Comparison of ENCODE assay signal across 9 mouse cellular contexts in the genomic region with DNA sequence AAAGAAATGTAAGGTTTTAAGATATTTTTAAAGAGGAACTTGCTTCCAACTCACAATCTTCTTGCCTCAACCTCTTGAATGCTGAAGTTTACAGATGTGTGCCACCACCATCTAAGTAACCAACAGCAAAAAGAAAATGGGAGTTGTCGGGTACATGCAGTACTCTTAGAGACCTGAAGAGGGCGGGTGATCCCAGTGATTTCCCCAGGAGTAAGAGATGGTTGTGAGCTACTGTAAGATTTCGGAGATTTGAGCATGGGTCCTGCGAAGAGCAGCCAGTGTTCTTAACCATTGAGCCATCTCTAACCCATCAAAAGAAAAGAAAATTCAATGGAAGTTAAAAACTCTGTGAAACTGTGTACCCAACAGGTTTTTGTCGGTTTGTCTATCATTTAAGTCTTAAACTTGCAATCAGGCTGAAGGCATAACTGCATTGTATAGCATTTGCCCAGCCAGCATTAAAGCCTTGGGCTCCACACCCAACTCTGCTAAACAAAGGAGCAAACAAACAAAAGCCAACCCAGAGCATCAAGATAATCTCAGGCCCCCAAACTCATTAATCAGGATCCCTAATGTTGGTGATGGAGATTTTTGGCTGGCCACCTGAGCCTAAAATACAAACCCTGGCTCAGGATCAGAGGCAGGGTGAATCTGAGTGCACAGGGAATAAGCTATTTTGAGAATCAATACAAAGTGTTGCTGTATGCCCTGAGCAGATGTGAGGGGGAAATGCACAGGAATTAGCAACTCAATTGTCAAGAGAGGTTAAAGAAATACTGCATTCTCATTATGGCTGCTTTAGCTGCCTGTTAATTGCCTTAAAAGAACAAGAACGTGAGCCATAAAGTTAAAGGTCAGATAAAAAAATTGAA.
A peak's percentile ranks its signal among the peaks of the same experiment; 100 is the strongest.
DNase-seq lines count a peak whose midpoint lies in the region; ATAC-seq and TF ChIP-seq lines count a peak whose summit lies in the region.
"Had no signal": no experiment of that assay in that cellular context is flagged by ENCODE, and none has a peak within 500 bp of the region (broad histone marks: within the 10 kb centered on the region; RNA-seq: fewer than 3 reads in every experiment).

No protein-coding gene starts in this region.

- H3K27ac ChIP-seq in hindbrain, embryonic 10.5 days: no peak overlapping the region
- no peak overlapping the region for H3K27ac ChIP-seq in hindbrain, embryonic 16.5 days (ENCODE audit: low read depth, low read length)
- no peak overlapping the region for H3K27ac ChIP-seq in forebrain, embryonic 14.5 days (ENCODE audit: low read depth, low read length)
- no peak overlapping the region for H3K27ac ChIP-seq in midbrain, postnatal 0 days (ENCODE audit: low read depth, low read length)
- H3K27ac ChIP-seq: embryonic facial prominence, embryonic 13.5 days had no signal

- no peaks in the 10 kb centered on the region for H3K27me3 ChIP-seq in hindbrain, embryonic 10.5 days (ENCODE audit: insufficient read depth, poor library complexity, severe bottlenecking)
- H3K27me3 ChIP-seq in hindbrain, embryonic 16.5 days (replicated peaks; ENCODE audit: control insufficient read depth, insufficient read depth, low read length): no peaks in the 10 kb centered on the region
- H3K27me3 ChIP-seq in E14TG2a.4 (ENCODE audit: insufficient read depth, low read length): no peaks in the 10 kb centered on the region
- no peaks in the 10 kb centered on the region for H3K27me3 ChIP-seq in forebrain, embryonic 14.5 days (replicated peaks; ENCODE audit: control insufficient read depth, insufficient read depth, low read length)
- no peaks in the 10 kb centered on the region for H3K27me3 ChIP-seq in midbrain, postnatal 0 days (ENCODE audit: insufficient read depth, low read length)
- H3K27me3 ChIP-seq: embryonic facial prominence, embryonic 13.5 days had no signal

- H3K4me1 ChIP-seq in hindbrain, embryonic 10.5 days (replicated peaks): no peaks in the 10 kb centered on the region
- no peaks in the 10 kb centered on the region for H3K4me1 ChIP-seq in hindbrain, embryonic 16.5 days (ENCODE audit: control insufficient read depth, insufficient read depth, low read depth, low read length)
- peaks cover 5% of the 10 kb centered on the region for H3K4me1 ChIP-seq in E14TG2a.4 (replicated peaks; ENCODE audit: low read depth, low read length)
- no peaks in the 10 kb centered on the region for H3K4me1 ChIP-seq in forebrain, embryonic 14.5 days (ENCODE audit: control insufficient read depth, insufficient read depth, low read length)
- H3K4me1 ChIP-seq in midbrain, postnatal 0 days (ENCODE audit: insufficient read depth, low read length): no peaks in the 10 kb centered on the region
- H3K4me1 ChIP-seq: embryonic facial prominence, embryonic 13.5 days had no signal

- H3K4me3 ChIP-seq in hindbrain, embryonic 10.5 days: no peak overlapping the region
- no peak overlapping the region for H3K4me3 ChIP-seq in hindbrain, embryonic 16.5 days (ENCODE audit: low read length)
- H3K4me3 ChIP-seq in E14TG2a.4 (replicated peaks; ENCODE audit: low read length): no peak overlapping the region
- no peak overlapping the region for H3K4me3 ChIP-seq in forebrain, embryonic 14.5 days (ENCODE audit: low read depth, low read length)
- H3K4me3 ChIP-seq in midbrain, postnatal 0 days (ENCODE audit: low read depth, low read length): no peak overlapping the region
- H3K4me3 ChIP-seq: embryonic facial prominence, embryonic 13.5 days had no signal

- H3K9ac ChIP-seq in hindbrain, embryonic 16.5 days (ENCODE audit: low read depth, low read length): no peak overlapping the region
- H3K9ac ChIP-seq in forebrain, embryonic 14.5 days (ENCODE audit: low read length): no peak overlapping the region
- no peak overlapping the region for H3K9ac ChIP-seq in midbrain, postnatal 0 days (replicated peaks; ENCODE audit: low read length, poor library complexity, severe bottlenecking)
- H3K9ac ChIP-seq: embryonic facial prominence, embryonic 13.5 days had no signal

- ATAC-seq in hindbrain, embryonic 16.5 days: no peak
- peak; percentile 72; the same call in 1 of the 2 replicates for ATAC-seq in forebrain, embryonic 14.5 days
- ATAC-seq in midbrain, postnatal 0 days (ENCODE audit: low FRiP score): no peak

- 38% methylated on average over 6 of the region's 6 CpGs for WGBS in hindbrain, embryonic 10.5 days
- WGBS in hindbrain, embryonic 16.5 days: 27% methylated on average over 6 of the region's 6 CpGs
- 20% methylated on average over 6 of the region's 6 CpGs for WGBS in forebrain, embryonic 14.5 days
- WGBS in midbrain, postnatal 0 days: 34% methylated on average over 6 of the region's 6 CpGs

- no peak overlapping the region for H3K4me2 ChIP-seq in hindbrain, embryonic 16.5 days (ENCODE audit: low read length)
- no peak overlapping the region for H3K4me2 ChIP-seq in forebrain, embryonic 14.5 days (ENCODE audit: low read length)
- H3K4me2 ChIP-seq in midbrain, postnatal 0 days (ENCODE audit: low read depth, low read length, poor library complexity, severe bottlenecking): no peak overlapping the region
- H3K4me2 ChIP-seq: embryonic facial prominence, embryonic 13.5 days had no signal

- TF ChIP-seq CTCF in E14TG2a.4 (conservative IDR thresholded peaks at IDR 0.05; ENCODE audit: low read length): peak; percentile 93
- TF ChIP-seq CTCF in midbrain, postnatal 0 days (IDR thresholded peaks at IDR 0.05): peak; percentile 64

- no peaks in the 10 kb centered on the region for H3K9me3 ChIP-seq in hindbrain, embryonic 10.5 days
- H3K9me3 ChIP-seq in hindbrain, embryonic 16.5 days (ENCODE audit: control insufficient read depth, low read length): no peaks in the 10 kb centered on the region
- no peaks in the 10 kb centered on the region for H3K9me3 ChIP-seq in E14TG2a.4 (ENCODE audit: low read length)
- H3K9me3 ChIP-seq in forebrain, embryonic 14.5 days (replicated peaks; ENCODE audit: control insufficient read depth, low read length): no peaks in the 10 kb centered on the region
- H3K9me3 ChIP-seq in midbrain, postnatal 0 days (ENCODE audit: low read length): no peaks in the 10 kb centered on the region
- H3K9me3 ChIP-seq: embryonic facial prominence, embryonic 13.5 days had no signal

- H3K36me3 ChIP-seq in hindbrain, embryonic 10.5 days: no peaks in the 10 kb centered on the region
- no peaks in the 10 kb centered on the region for H3K36me3 ChIP-seq in hindbrain, embryonic 16.5 days (ENCODE audit: control insufficient read depth, insufficient read depth, low read length)
- no peaks in the 10 kb centered on the region for H3K36me3 ChIP-seq in E14TG2a.4 (ENCODE audit: insufficient read depth, low read length)
- H3K36me3 ChIP-seq in forebrain, embryonic 14.5 days (ENCODE audit: control insufficient read depth, insufficient read depth, low read length): no peaks in the 10 kb centered on the region
- H3K36me3 ChIP-seq in midbrain, postnatal 0 days (ENCODE audit: insufficient read depth, low read length): no peaks in the 10 kb centered on the region
- H3K36me3 ChIP-seq: embryonic facial prominence, embryonic 13.5 days had no signal

- DNase-seq in hindbrain, embryonic 10.5 days (ENCODE audit: low spot score): peak; percentile 44
- DNase-seq in adrenal gland, postnatal 4 days (ENCODE audit: low spot score in 2 of 2): peak; percentile 12 to 27
- DNase-seq in forebrain, embryonic 14.5 days (ENCODE audit: low spot score): peak; percentile 46
- peak; percentile 62 to 83 for DNase-seq in kidney, postnatal 36 days
- DNase-seq in midbrain, postnatal 0 days (ENCODE audit: low spot score): peak; percentile 21
- DNase-seq in urinary bladder, postnatal 25 days (ENCODE audit: low spot score): peak; percentile 34

Comparison
In these comparisons a context has a peak if more than half of its experiments do, and no peak if none do; other contexts are left out.
1. DNase-seq: peak in every context shown above with its lines; median percentile 72 in kidney, postnatal 36 days; 46 in forebrain, embryonic 14.5 days; 44 in hindbrain, embryonic 10.5 days; 34 in urinary bladder, postnatal 25 days; 21 in midbrain, postnatal 0 days; 20 in adrenal gland, postnatal 4 days.